Mouse (Mus musculus) layer of hippocampus, postnatal 25 days (tissue): ENCODE data around the gene Nap1l5. TPM values are rescaled to one million over a fixed set of nuclear protein-coding genes. Genes with fewer than 3 reads are reported as not detected.

Experiments
- total RNA-seq, 2 experiments: library from RNA; stranded (reverse); gene quantifications; 2 replicates each; pipeline ENCODE4 v1.2.3; 2021

Nap1l5 gene
- total RNA-seq, 2 experiments from 2014 or later, result 247 to 281 TPM

Other genes with a start within 250 kb of the Nap1l5 start
- 100 to 1,000 TPM; 227 to 262 TPM for gene Herc3, start 75.6 kb downstream of the Nap1l5 start, total RNA-seq
- gene Fam13a, start 117.5 kb upstream of the Nap1l5 start, total RNA-seq, result 10 to 100 TPM; 15.6 to 17.4 TPM